Mouse (Mus musculus) lung, embryonic 15.5 days (tissue): ENCODE data around the gene Spry1. TPM values are rescaled to one million over a fixed set of nuclear protein-coding genes. Genes with fewer than 3 reads are reported as not detected.
A peak's percentile ranks its signal among the peaks of the same experiment; 100 is the strongest.
"Not testable (repeated sequence)": the region's sequence is repeated elsewhere in the genome, so short reads cannot be mapped to it uniquely, and the experiment has no call there.

Experiments used
- ATAC-seq: fragments of 200-750 bp; cut with Nextera tagmentation; 2 replicates; pipeline ENCODE4 v1.8.0; 2017; ENCODE audit warnings: moderate number of reproducible peaks, borderline replicate concordance; ENCODE audit not compliant: low FRiP score, low TSS enrichment; ENCODE audit errors: extremely low read depth
- H3K27ac ChIP-seq: fragments of 300-500 bp; sonication (generic); 2 replicates; pipeline ENCODE4 v1.5.1; 2015; ENCODE audit warnings: moderate library complexity, mild to moderate bottlenecking, inconsistent platforms
- H3K27me3 ChIP-seq: fragments of 300-500 bp; sonication (generic); 2 replicates; pipeline ENCODE4 v1.6.1; 2015; ENCODE audit warnings: inconsistent platforms
- H3K36me3 ChIP-seq: fragments of 300-500 bp; sonication (generic); 2 replicates; pipeline ENCODE4 v1.6.1; 2015; ENCODE audit warnings: inconsistent platforms
- H3K4me1 ChIP-seq: fragments of 300-500 bp; sonication (generic); 2 replicates; pipeline ENCODE4 v1.6.1; 2015; ENCODE audit warnings: inconsistent platforms
- H3K4me2 ChIP-seq: fragments of 300-500 bp; sonication (generic); 2 replicates; pipeline ENCODE4 v1.6.1; 2015; ENCODE audit warnings: inconsistent platforms, mild to moderate bottlenecking, moderate library complexity
- H3K4me3 ChIP-seq: fragments of 300-500 bp; sonication (generic); 2 replicates; pipeline ENCODE4 v1.5.1; 2015; ENCODE audit warnings: mild to moderate bottlenecking, inconsistent platforms
- H3K9ac ChIP-seq: fragments of 300-500 bp; sonication (generic); 2 replicates; pipeline ENCODE4 v1.6.1; 2015; ENCODE audit warnings: inconsistent platforms
- H3K9me3 ChIP-seq: fragments of 300-500 bp; sonication (generic); 2 replicates; pipeline ENCODE4 v1.6.1; 2016; ENCODE audit warnings: inconsistent platforms
- WGBS: fragments of 180-500 bp; shearing (Covaris S2); methylation state at CpG from one replicate; pipeline ENCODE4 v1.1.7; 2015; 5-methylcytosine and 5-hydroxymethylcytosine counted together
- polyA plus RNA-seq: library from polyadenylated mRNA; unstranded; fragments of >200 nt; fragmentation: Nextera tagmentation; extraction: Ambion mirVana; gene quantifications from 2 replicates; pipeline ENCODE4 v1.2.1, GENCODE M21; 2015

Spry1 gene
- polyA plus RNA-seq = 15.8 and 16.7 TPM in 2 replicates

DNA sequence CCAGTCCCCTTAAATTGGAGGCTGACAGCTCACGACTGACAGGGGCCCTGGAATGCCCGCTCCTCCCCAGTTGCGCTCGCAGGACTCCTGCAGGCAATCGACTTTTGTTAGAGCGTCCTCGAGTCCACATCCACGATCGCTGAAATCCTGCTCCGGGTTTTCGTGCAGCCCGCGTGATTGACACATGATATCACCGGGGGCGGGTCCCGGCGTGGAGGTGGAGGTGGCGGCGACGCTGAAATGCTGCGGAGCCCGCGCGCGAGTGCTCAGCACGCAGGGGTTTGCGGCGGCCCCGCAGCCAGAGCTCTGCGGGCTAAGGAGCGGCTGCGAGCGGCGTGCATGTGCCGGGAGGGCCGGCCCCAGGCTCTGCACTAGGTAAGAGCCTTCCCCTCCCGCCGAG is at the start of gene Spry1:
Gene Spry1 (plus strand): TSS at position 258 of the 400 bp plus-strand sequence.
- peak; percentile 85 for ATAC-seq
- H3K4me1 ChIP-seq = peaks cover 28% of the 10 kb centered on the region
- peaks cover 16% of the 10 kb centered on the region for H3K36me3 ChIP-seq
- H3K4me2 ChIP-seq = peak within 1 kb of the TSS; percentile 68
- no peaks in the 10 kb centered on the region for H3K9me3 ChIP-seq
- no peaks in the 10 kb centered on the region for H3K27me3 ChIP-seq
- peak within 1 kb of the TSS; percentile 70 for H3K4me3 ChIP-seq
- under 1% methylated on average over 38 of the region's 38 CpGs for WGBS
- peak within 1 kb of the TSS; percentile 88 for H3K27ac ChIP-seq
- peak within 1 kb of the TSS; percentile 67 for H3K9ac ChIP-seq

DNA sequence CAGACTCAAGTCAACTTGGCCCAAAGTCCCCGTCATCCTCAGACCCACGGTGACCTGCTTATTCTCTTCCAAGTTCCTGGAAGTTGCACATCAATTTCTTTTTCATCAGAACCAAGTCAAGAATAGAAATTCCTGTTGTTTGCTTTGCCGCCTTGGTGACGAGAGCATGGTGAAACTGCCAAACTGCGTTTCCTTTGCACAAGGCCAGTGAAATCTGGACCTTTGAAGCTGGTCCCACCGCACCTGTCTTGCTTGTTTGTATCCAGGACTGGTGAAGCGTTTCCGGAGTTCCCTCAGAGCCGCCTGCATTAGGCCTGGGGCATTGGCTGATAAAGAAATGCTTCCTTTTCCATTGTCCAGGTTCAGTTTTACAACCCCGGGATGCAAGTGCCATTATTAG is 44.0 kb upstream of the Spry1 start:
- Histone ChIP-seq H3K27me3 (no peaks in the 10 kb centered on the region), H3K9ac (no peak overlapping the region), H3K4me3 (no peak overlapping the region), H3K36me3 (no peaks in the 10 kb centered on the region), H3K4me1 (peaks cover 7% of the 10 kb centered on the region; the same call in 1 of the 2 replicates), H3K27ac (no peak overlapping the region), H3K9me3 (no peaks in the 10 kb centered on the region), H3K4me2 (no peak overlapping the region)
- 62% methylated on average over 10 of the region's 10 CpGs for WGBS
- no peak for ATAC-seq

DNA sequence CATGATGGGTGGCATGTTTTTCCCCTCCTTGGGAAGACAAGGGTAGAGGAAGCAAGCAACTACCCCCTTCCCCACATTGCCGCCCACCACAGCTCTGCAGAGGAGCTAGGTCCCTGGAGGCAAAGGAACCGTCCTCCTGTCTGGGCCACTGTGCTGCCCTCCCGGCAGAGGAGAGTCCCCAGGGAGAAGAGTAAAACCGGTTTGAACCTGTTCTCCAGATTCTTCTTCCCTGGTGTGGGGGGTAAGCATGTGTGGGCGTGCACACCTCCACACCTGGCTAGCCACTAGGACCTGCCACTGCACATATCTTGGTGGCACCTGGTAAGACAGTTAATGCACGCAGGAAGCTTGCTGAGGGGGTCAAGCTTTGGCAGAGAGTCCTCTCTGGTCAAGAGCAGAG is 43.2 kb upstream of the Spry1 start:
- 51% methylated on average over 6 of the region's 6 CpGs for WGBS
- no peaks in the 10 kb centered on the region for H3K27me3 ChIP-seq
- no peak for ATAC-seq

DNA sequence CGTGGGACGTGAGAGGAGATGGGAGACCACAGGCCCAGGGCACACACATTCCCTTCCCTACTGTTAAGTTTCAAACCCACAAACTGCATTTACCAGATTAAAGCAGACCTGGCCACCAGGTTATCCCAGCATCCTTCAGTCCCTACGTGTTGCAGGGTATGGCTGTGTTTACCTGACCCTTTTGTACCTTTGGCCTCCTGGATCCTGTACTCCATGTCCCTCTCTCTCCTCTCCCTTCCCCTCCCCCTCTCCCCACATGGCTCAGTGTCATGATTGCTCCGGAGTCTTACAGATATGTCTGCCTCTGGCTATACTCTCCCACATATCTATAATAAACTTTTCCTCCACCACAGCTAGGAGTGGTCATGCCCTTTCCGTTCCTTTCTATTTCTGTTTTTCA is 42.5 kb upstream of the Spry1 start:
- no peak overlapping the region for H3K9ac ChIP-seq
- no peaks in the 10 kb centered on the region for H3K9me3 ChIP-seq
- no peak overlapping the region for H3K4me3 ChIP-seq
- H3K27ac ChIP-seq = no peak overlapping the region
- ATAC-seq = no peak
- no peaks in the 10 kb centered on the region for H3K36me3 ChIP-seq
- H3K4me1 ChIP-seq = peaks cover 7% of the 10 kb centered on the region; the same call in 1 of the 2 replicates
- no peaks in the 10 kb centered on the region for H3K27me3 ChIP-seq
- WGBS = 52% methylated on average over 5 of the region's 5 CpGs
- no peak overlapping the region for H3K4me2 ChIP-seq

More for the DNA sequence above, 43.2 kb upstream of the Spry1 start:
- Histone ChIP-seq H3K4me3 (no peak overlapping the region), H3K27ac (no peak overlapping the region), H3K36me3 (no peaks in the 10 kb centered on the region), H3K4me1 (peaks cover 7% of the 10 kb centered on the region; the same call in 1 of the 2 replicates), H3K9me3 (no peaks in the 10 kb centered on the region), H3K4me2 (no peak overlapping the region), H3K9ac (no peak overlapping the region)

DNA sequence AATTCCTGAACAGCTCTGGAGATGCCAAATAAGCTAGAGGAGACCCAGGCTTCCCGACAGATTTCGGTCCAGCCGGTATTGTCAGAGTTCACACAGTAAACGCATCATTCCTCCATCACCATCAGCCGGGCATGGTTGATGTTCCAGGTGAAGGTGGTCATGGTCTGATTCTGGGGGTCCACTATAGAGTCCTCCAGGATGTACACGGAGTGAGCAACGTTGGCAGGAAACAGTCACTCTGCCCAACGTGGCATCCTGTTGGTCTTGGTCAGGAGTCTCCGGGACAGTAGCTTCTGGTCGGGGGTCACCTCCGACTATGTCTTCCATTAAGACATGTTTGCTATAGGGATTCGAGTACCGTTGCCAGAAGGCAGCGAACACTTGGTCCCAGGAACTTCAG is 40.1 kb upstream of the Spry1 start:
- not testable (repeated sequence) for H3K36me3 ChIP-seq, H3K4me1 ChIP-seq, H3K27me3 ChIP-seq, H3K27ac ChIP-seq, H3K9me3 ChIP-seq, ATAC-seq, H3K4me3 ChIP-seq, H3K9ac ChIP-seq, H3K4me2 ChIP-seq
- 89% methylated on average over 14 of the region's 14 CpGs for WGBS

DNA sequence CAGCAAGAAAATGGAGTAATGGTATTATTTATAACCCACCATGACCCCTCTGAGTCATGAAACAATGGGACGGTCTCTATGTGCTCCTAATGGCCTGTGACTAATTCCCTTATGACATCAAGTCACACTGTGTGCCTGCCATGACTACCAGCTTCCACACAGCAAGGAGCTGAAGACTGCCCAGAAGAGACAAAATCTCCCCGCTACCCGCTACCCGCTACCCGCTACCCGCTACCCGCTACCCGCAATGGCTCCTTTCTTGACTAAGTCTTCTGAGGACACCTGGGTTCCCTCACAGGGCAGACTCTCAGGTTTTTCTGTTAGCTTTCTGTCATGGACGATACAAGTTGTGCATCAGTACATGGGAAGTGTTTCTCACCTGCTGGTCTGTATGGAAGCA is 37.4 kb upstream of the Spry1 start:
- WGBS = 96% methylated on average over 9 of the region's 9 CpGs
- H3K36me3 ChIP-seq = no peaks in the 10 kb centered on the region
- ATAC-seq = no peak
- H3K9me3 ChIP-seq = no peaks in the 10 kb centered on the region
- H3K27me3 ChIP-seq = no peaks in the 10 kb centered on the region
- H3K4me1 ChIP-seq = no peaks in the 10 kb centered on the region
- no peak overlapping the region for H3K27ac ChIP-seq
- H3K4me3 ChIP-seq = no peak overlapping the region
- H3K4me2 ChIP-seq = no peak overlapping the region
- no peak overlapping the region for H3K9ac ChIP-seq

DNA sequence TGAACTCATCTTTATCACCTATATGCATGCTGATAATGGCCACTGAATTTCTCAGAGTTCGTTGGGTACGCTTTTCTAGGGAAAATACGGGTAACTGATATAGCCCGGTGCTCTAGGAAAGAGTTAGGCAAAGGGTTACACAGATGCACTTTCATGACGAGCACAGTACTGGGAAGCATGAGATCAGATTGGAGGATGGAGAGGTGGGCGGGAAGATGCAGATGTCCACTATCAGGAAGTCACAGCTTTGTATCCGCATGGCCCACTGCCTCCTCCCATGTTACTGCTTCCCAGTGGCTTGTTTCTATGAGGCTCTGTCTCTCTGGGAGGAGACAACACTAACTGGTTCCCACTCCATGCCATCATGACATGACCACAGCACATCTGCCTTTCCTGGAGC is 36.9 kb upstream of the Spry1 start:
- no peak overlapping the region for H3K9ac ChIP-seq
- H3K27ac ChIP-seq = no peak overlapping the region

DNA sequence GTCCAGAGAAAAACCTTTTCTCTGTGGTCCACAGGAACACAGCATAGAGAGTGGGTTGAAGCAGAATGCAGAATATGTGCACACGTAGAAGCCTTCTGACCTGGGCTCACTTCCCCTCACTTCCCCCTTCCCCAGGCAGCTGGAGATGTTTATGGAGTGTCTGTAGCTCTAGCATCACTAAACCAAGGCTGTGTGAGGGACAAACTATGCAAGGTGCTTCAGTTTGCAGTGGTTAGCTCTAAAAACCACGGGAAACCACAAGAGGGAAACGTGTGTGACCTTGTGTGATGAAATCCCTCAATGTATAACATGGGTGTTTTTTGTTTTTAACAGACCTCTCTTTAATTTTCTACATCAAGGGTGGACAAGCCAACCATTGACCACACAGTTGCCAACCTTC is 36.2 kb upstream of the Spry1 start:
- 67% methylated on average over 3 of the region's 3 CpGs for WGBS

More for the DNA sequence above, 36.9 kb upstream of the Spry1 start:
- H3K4me3 ChIP-seq = no peak overlapping the region
- 77% methylated on average over 7 of the region's 7 CpGs for WGBS
- H3K9me3 ChIP-seq = no peaks in the 10 kb centered on the region
- H3K4me1 ChIP-seq = no peaks in the 10 kb centered on the region
- H3K36me3 ChIP-seq = no peaks in the 10 kb centered on the region
- no peaks in the 10 kb centered on the region for H3K27me3 ChIP-seq
- no peak overlapping the region for H3K4me2 ChIP-seq
- no peak for ATAC-seq

DNA sequence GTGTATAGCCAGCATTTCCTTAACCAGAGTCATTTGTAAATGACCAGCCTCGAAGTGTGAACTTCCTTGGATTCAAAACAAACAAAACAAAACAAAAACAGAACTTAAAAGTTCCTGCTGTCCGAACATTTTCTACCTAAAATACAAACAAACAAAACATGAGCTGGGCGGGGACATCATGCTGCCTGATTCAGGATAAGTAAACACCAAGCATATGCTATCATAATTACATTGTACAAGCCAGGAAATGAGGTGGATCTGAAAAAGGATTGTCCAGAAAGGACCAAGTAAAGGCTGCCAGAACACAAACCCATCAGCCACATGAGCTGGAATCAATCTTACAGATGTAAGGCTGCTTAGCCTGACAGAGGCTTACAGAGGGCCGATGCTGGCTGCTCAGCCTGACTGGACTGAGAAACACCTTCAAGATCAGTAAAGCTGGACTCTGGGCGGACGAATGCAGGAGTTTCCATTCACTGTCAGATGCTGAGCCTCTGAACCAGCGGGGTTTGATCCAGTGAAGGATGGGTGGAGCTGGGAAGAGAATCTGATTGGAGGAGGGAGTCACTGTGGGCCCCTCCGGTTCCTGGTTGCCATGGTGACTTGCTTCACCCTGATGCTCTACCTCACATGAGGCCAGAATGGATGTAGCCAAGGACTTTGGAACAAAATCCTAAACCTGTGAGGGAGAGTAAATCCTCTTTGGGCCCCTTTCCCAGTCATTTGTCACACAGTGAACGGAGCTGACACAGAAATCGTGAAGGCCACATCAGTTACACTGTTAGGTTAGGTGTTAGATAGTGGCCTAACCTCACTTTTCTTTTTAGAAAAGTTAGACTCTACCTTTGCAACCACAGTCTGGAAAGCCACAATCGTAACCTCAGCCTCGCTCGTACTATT is 34.5 kb upstream of the Spry1 start:
- no peaks in the 10 kb centered on the region for H3K9me3 ChIP-seq
- no peak for ATAC-seq
- no peak overlapping the region for H3K4me2 ChIP-seq
- 47% methylated on average over 13 of the region's 13 CpGs for WGBS
- no peak overlapping the region for H3K4me3 ChIP-seq
- H3K27me3 ChIP-seq = no peaks in the 10 kb centered on the region
- H3K4me1 ChIP-seq = no peaks in the 10 kb centered on the region
- H3K9ac ChIP-seq = no peak overlapping the region
- H3K36me3 ChIP-seq = no peaks in the 10 kb centered on the region
- H3K27ac ChIP-seq = no peak overlapping the region

More for the DNA sequence above, 36.2 kb upstream of the Spry1 start:
- Histone ChIP-seq H3K9ac (no peak overlapping the region), H3K4me2 (no peak overlapping the region), H3K4me3 (no peak overlapping the region), H3K27ac (no peak overlapping the region), H3K4me1 (no peaks in the 10 kb centered on the region), H3K36me3 (no peaks in the 10 kb centered on the region), H3K9me3 (no peaks in the 10 kb centered on the region), H3K27me3 (no peaks in the 10 kb centered on the region)
- no peak for ATAC-seq

DNA sequence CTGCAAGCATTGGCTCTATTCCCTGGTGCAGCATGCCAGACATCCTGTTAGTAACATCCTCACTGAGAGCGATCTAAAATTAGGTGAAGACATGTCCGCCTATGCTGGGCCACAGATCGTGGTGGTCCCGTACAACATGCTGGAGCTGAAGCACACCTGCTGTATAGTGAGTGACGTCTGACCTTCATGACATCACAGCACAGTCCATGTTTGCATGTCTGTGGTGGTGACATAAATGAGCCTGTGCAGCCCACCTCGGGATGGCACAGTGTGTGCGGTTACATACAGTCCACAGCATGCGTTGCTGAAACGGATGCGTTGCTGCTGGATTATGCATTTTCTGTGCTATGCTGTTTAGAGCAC is 33.9 kb upstream of the Spry1 start:
- ATAC-seq = no peak
- 67% methylated on average over 10 of the region's 10 CpGs for WGBS

DNA sequence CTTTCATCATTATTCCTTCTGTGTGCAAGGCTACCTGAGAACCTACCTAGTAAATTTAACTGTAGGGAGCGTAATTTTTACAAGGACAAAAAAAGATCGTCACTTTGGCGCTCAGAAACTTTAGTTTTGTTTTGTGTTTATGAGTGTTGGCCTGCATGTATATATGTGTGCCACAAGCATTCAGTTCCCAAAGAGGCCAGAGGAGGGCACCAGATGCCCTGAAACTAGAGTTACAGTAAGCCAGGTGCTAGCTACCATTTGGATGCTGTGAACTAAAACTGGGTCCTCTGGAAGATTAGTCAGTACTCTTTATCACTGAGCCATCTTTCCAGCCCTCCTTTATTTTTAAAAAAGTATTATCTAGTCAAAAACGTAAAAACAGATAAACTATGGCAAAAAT is 30.8 kb upstream of the Spry1 start:
- H3K27me3 ChIP-seq = no peaks in the 10 kb centered on the region
- no peaks in the 10 kb centered on the region for H3K9me3 ChIP-seq
- no peak overlapping the region for H3K9ac ChIP-seq
- no peak overlapping the region for H3K4me2 ChIP-seq
- 87% methylated on average over 4 of the region's 4 CpGs for WGBS
- no peaks in the 10 kb centered on the region for H3K36me3 ChIP-seq
- no peak overlapping the region for H3K27ac ChIP-seq
- H3K4me3 ChIP-seq = no peak overlapping the region
- H3K4me1 ChIP-seq = no peaks in the 10 kb centered on the region
- no peak for ATAC-seq

More for the DNA sequence above, 33.9 kb upstream of the Spry1 start:
- Histone ChIP-seq H3K36me3 (no peaks in the 10 kb centered on the region), H3K9ac (no peak overlapping the region), H3K27ac (no peak overlapping the region), H3K4me1 (no peaks in the 10 kb centered on the region), H3K27me3 (no peaks in the 10 kb centered on the region), H3K4me3 (no peak overlapping the region), H3K9me3 (no peaks in the 10 kb centered on the region), H3K4me2 (no peak overlapping the region)

DNA sequence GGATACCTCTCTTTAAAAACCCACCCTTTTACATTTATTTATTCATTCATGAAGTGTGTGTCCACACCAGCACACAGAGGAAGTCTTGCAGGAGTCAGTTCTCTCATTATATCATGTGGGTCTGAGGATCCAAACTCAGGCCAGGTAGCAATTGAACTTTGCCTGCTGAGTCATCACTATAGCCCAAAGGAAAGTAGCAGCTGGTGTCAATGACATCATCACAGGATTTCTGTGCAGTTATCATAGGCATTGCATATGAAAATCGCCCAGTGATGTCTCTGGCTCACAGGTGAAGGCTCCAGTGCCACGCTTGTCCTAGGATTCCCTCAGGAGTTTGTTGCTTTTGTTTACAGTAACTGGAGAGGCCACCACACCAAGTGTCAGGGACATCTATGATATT is 29.1 kb upstream of the Spry1 start:
- H3K36me3 ChIP-seq = no peaks in the 10 kb centered on the region
- no peak overlapping the region for H3K9ac ChIP-seq
- H3K27ac ChIP-seq = no peak overlapping the region
- no peak for ATAC-seq
- H3K4me1 ChIP-seq = no peaks in the 10 kb centered on the region
- H3K4me2 ChIP-seq = no peak overlapping the region
- 83% methylated on average over 2 of the region's 2 CpGs for WGBS
- H3K9me3 ChIP-seq = no peaks in the 10 kb centered on the region
- H3K27me3 ChIP-seq = no peaks in the 10 kb centered on the region
- no peak overlapping the region for H3K4me3 ChIP-seq
